31 mouse cellular contexts compared by ENCODE assay signal in the genomic region with DNA sequence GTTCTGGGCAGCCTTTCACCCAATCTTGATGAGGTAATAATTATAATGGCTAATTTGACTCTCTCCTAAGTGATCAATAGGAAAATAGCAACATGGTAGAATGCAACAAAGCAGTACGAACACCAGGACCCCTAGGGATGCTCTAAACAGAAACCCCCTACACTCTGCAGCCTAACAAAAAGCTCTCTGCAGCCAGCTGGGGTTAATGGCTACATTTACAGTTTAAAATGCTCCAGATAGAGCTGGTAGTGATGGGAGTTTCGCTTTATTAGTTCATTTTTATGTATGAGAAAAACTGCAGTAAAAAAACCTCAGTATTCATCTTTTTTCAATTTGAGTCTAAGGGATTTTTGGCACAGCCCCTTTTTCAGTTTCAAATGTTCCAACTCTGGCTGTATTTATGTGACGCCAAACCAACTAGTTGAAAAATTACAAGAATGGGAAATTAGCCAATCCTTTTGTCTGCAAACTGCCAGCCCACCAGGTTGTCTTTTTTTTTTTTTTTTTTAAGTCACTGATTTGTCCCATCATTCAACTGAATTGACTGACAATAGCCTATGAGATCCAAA.
A peak's percentile ranks its signal among the peaks of the same experiment; 100 is the strongest.
DNase-seq lines count a peak whose midpoint lies in the region; ATAC-seq and TF ChIP-seq lines count a peak whose summit lies in the region.
"Had no signal": no experiment of that assay in that cellular context is flagged by ENCODE, and none has a peak within 500 bp of the region (broad histone marks: within the 10 kb centered on the region; RNA-seq: fewer than 3 reads in every experiment).

No protein-coding gene starts in this region.

- H3K36me3 ChIP-seq in embryonic facial prominence, embryonic 13.5 days, result no peaks in the 10 kb centered on the region
- H3K36me3 ChIP-seq in embryonic facial prominence, embryonic 10.5 days (replicated peaks), result no peaks in the 10 kb centered on the region
- H3K36me3 ChIP-seq in limb, embryonic 13.5 days, result no peaks in the 10 kb centered on the region
- no peaks in the 10 kb centered on the region for H3K36me3 ChIP-seq in limb, embryonic 10.5 days
- no peaks in the 10 kb centered on the region for H3K36me3 ChIP-seq in CH12.LX (replicated peaks in 1 of 2; ENCODE audit: control insufficient read depth in 1 of 2, insufficient read depth in 1 of 2, low read length in 1 of 2)
- H3K36me3 ChIP-seq in forebrain, embryonic 16.5 days (ENCODE audit: control insufficient read depth, insufficient read depth), result no peaks in the 10 kb centered on the region
- H3K36me3 ChIP-seq: embryonic facial prominence, embryonic 12.5 days; G1E; hindbrain, embryonic 13.5 days; liver, embryonic 15.5 days; midbrain, embryonic 15.5 days; neural tube, embryonic 12.5 days had no signal

- H3K79me2 ChIP-seq in CH12.LX (replicated peaks; ENCODE audit: control insufficient read depth, extremely low read depth, insufficient read depth, poor library complexity, severe bottlenecking), result no peaks in the 10 kb centered on the region

- no peak for TF ChIP-seq POLR2A in CH12.LX (IDR thresholded peaks at IDR 0.05; ENCODE audit: low read depth, low read length)

- dilution Hi-C loops in CH12.LX (cut with MboI; ENCODE audit: extremely low pct_ligation_motif_present, extremely low pct_unique_long_range_greater_than_20kb, low sequenced_read_pairs), result no loop called here

- H3K9ac ChIP-seq in embryonic facial prominence, embryonic 13.5 days, result no peak overlapping the region
- H3K9ac ChIP-seq in limb, embryonic 13.5 days, result no peak overlapping the region
- H3K9ac ChIP-seq in CH12.LX (ENCODE audit: insufficient read depth, low read depth), result no peak overlapping the region
- H3K9ac ChIP-seq in forebrain, embryonic 16.5 days (replicated peaks; ENCODE audit: low read depth, low read length), result no peak overlapping the region
- H3K9ac ChIP-seq: embryonic facial prominence, embryonic 12.5 days; hindbrain, embryonic 13.5 days; liver, embryonic 15.5 days; midbrain, embryonic 15.5 days; neural tube, embryonic 12.5 days had no signal

- in situ Hi-C loops in CH12.LX (cut with MboI; ENCODE audit: low pct_ligation_motif_present, low pct_unique_long_range_greater_than_20kb, low sequenced_read_pairs), result no loop called here

- H3K27ac ChIP-seq in embryonic facial prominence, embryonic 13.5 days, result peak overlapping the region; percentile 68; the same call in 1 of the 2 replicates
- H3K27ac ChIP-seq in embryonic facial prominence, embryonic 10.5 days (replicated peaks), result no peak overlapping the region
- H3K27ac ChIP-seq in limb, embryonic 13.5 days, result peak overlapping the region; percentile 6; the same call in 1 of the 2 replicates
- no peak overlapping the region for H3K27ac ChIP-seq in limb, embryonic 10.5 days
- no peak overlapping the region for H3K27ac ChIP-seq in CH12.LX (ENCODE audit: insufficient read depth, low read depth)
- 0 out of 2 replicates have a peak overlapping the region, but pooled peaks have one; percentile 33 for H3K27ac ChIP-seq in forebrain, embryonic 16.5 days (ENCODE audit: low read length)
- H3K27ac ChIP-seq: embryonic facial prominence, embryonic 12.5 days; gastrocnemius, adult 2 months; hindbrain, embryonic 13.5 days; liver, embryonic 15.5 days; midbrain, embryonic 15.5 days; neural tube, embryonic 12.5 days had no signal

- H3K4me3 ChIP-seq in embryonic facial prominence, embryonic 13.5 days, result no peak overlapping the region
- no peak overlapping the region for H3K4me3 ChIP-seq in embryonic facial prominence, embryonic 10.5 days
- no peak overlapping the region for H3K4me3 ChIP-seq in limb, embryonic 13.5 days
- no peak overlapping the region for H3K4me3 ChIP-seq in limb, embryonic 10.5 days
- H3K4me3 ChIP-seq in CH12.LX (replicated peaks in 1 of 3; ENCODE audit: low read depth in 2 of 3, low read length in 2 of 3, poor library complexity in 1 of 3), result no peak overlapping the region
- H3K4me3 ChIP-seq in forebrain, embryonic 16.5 days (replicated peaks; ENCODE audit: low read length), result no peak overlapping the region
- H3K4me3 ChIP-seq: embryonic facial prominence, embryonic 12.5 days; gastrocnemius, adult 2 months; hindbrain, embryonic 13.5 days; liver, embryonic 15.5 days; megakaryocyte, embryonic 14.5 days; midbrain, embryonic 15.5 days; neural tube, embryonic 12.5 days had no signal

- no peak for TF ChIP-seq RAD21 in CH12.LX (IDR thresholded peaks at IDR 0.05; ENCODE audit: low read depth, low read length)

- no peak for ATAC-seq in embryonic facial prominence, embryonic 13.5 days (ENCODE audit: insufficient number of reproducible peaks, insufficient read depth, low FRiP score, low TSS enrichment, low read depth)
- ATAC-seq in limb, embryonic 13.5 days (ENCODE audit: low FRiP score, low read depth), result peak; percentile 54; the same call in 1 of the 2 replicates
- ATAC-seq in forebrain, embryonic 16.5 days, result peak; percentile 36; the same call in 1 of the 2 replicates
- ATAC-seq: inflammation-experienced regulatory T-cells, adult 6 months; midbrain, embryonic 15.5 days had no signal

- no peak for DNase-seq in embryonic facial prominence, embryonic 10.5 days (ENCODE audit: low spot score)
- DNase-seq in limb, embryonic 10.5 days (ENCODE audit: low spot score), result no peak
- DNase-seq in CH12.LX (ENCODE audit: extremely low read depth), result no peak
- no peak for DNase-seq in right cerebral cortex, postnatal 4 days
- no peak for DNase-seq in left cerebral cortex, adult 8-10 months (ENCODE audit: low spot score in 2 of 2)
- DNase-seq: adrenal gland, adult 8-10 months; cerebellum, adult 11 months; cerebellum, adult 9-10 months; cerebellum, postnatal 36 days; gastrocnemius, adult 2 months; gastrocnemius, postnatal 36 days; heart, adult 18-20 months; heart, postnatal 36 days; kidney, adult 11 months; kidney, postnatal 14 days; lung, postnatal 4 days; right cerebral cortex, postnatal 14 days; spleen, adult 18-20 months; thymus, postnatal 14 days had no signal

- no peaks in the 10 kb centered on the region for H3K9me3 ChIP-seq in embryonic facial prominence, embryonic 13.5 days
- H3K9me3 ChIP-seq in embryonic facial prominence, embryonic 10.5 days, result no peaks in the 10 kb centered on the region
- H3K9me3 ChIP-seq in limb, embryonic 13.5 days, result no peaks in the 10 kb centered on the region
- H3K9me3 ChIP-seq in limb, embryonic 10.5 days (replicated peaks), result no peaks in the 10 kb centered on the region
- no peaks in the 10 kb centered on the region for H3K9me3 ChIP-seq in CH12.LX (replicated peaks; ENCODE audit: low read length)
- H3K9me3 ChIP-seq in forebrain, embryonic 16.5 days (ENCODE audit: control insufficient read depth, low read length), result no peaks in the 10 kb centered on the region
- H3K9me3 ChIP-seq: embryonic facial prominence, embryonic 12.5 days; G1E; hindbrain, embryonic 13.5 days; liver, embryonic 15.5 days; megakaryocyte, embryonic 14.5 days; midbrain, embryonic 15.5 days; neural tube, embryonic 12.5 days had no signal

- no peaks in the 10 kb centered on the region for H3K27me3 ChIP-seq in embryonic facial prominence, embryonic 13.5 days
- H3K27me3 ChIP-seq in embryonic facial prominence, embryonic 10.5 days (replicated peaks; ENCODE audit: low read depth, poor library complexity, severe bottlenecking), result no peaks in the 10 kb centered on the region
- H3K27me3 ChIP-seq in limb, embryonic 13.5 days, result no peaks in the 10 kb centered on the region
- no peaks in the 10 kb centered on the region for H3K27me3 ChIP-seq in limb, embryonic 10.5 days (ENCODE audit: low read depth, poor library complexity, severe bottlenecking)
- H3K27me3 ChIP-seq in CH12.LX (replicated peaks), result no peaks in the 10 kb centered on the region
- H3K27me3 ChIP-seq in forebrain, embryonic 16.5 days (replicated peaks; ENCODE audit: control insufficient read depth, insufficient read depth, low read length), result no peaks in the 10 kb centered on the region
- H3K27me3 ChIP-seq: embryonic facial prominence, embryonic 12.5 days; hindbrain, embryonic 13.5 days; liver, embryonic 15.5 days; megakaryocyte, embryonic 14.5 days; midbrain, embryonic 15.5 days; neural tube, embryonic 12.5 days had no signal

- peaks cover 9% of the 10 kb centered on the region; the same call in 1 of the 2 replicates for H3K4me1 ChIP-seq in embryonic facial prominence, embryonic 13.5 days
- peaks cover 3% of the 10 kb centered on the region; the same call in 1 of the 2 replicates for H3K4me1 ChIP-seq in embryonic facial prominence, embryonic 10.5 days
- peaks cover 15% of the 10 kb centered on the region; the same call in 1 of the 2 replicates for H3K4me1 ChIP-seq in limb, embryonic 13.5 days
- peaks cover 21% of the 10 kb centered on the region for H3K4me1 ChIP-seq in limb, embryonic 10.5 days
- H3K4me1 ChIP-seq in CH12.LX (ENCODE audit: control insufficient read depth in 1 of 2, insufficient read depth in 2 of 2), result peaks cover 0 to 14% of the 10 kb centered on the region in 2 experiments; a peak in 2 of 4 replicates
- peaks cover 5% of the 10 kb centered on the region; the same call in 1 of the 2 replicates for H3K4me1 ChIP-seq in forebrain, embryonic 16.5 days (replicated peaks; ENCODE audit: control insufficient read depth, insufficient read depth, low read length)
- H3K4me1 ChIP-seq: embryonic facial prominence, embryonic 12.5 days; hindbrain, embryonic 13.5 days; liver, embryonic 15.5 days; megakaryocyte, embryonic 14.5 days; midbrain, embryonic 15.5 days; neural tube, embryonic 12.5 days had no signal

- WGBS in embryonic facial prominence, embryonic 13.5 days, result 37% methylated on average over 3 of the region's 3 CpGs
- 71% methylated on average over 3 of the region's 3 CpGs for WGBS in embryonic facial prominence, embryonic 10.5 days
- WGBS in limb, embryonic 13.5 days, result 34% methylated on average over 3 of the region's 3 CpGs
- WGBS in limb, embryonic 10.5 days, result 82% methylated on average over 3 of the region's 3 CpGs
- WGBS in forebrain, embryonic 16.5 days, result 14% methylated on average over 3 of the region's 3 CpGs

- TF ChIP-seq CTCF in CH12.LX (conservative IDR thresholded peaks at IDR 0.05 in 1 of 2, IDR thresholded peaks at IDR 0.05 in 1 of 2; ENCODE audit: low read depth in 2 of 2, low read length in 2 of 2), result no peak

- TF ChIP-seq EP300 in CH12.LX (IDR thresholded peaks at IDR 0.05; ENCODE audit: low read length), result peak; percentile 34; the same call in 1 of the 2 replicates

- H3K4me2 ChIP-seq in embryonic facial prominence, embryonic 13.5 days, result peak overlapping the region; percentile 28; the same call in 1 of the 2 replicates
- H3K4me2 ChIP-seq in limb, embryonic 13.5 days (replicated peaks), result no peak overlapping the region
- H3K4me2 ChIP-seq in CH12.LX (ENCODE audit: insufficient read depth, low read depth, poor library complexity, severe bottlenecking), result peak overlapping the region; percentile 21; the same call in 1 of the 2 replicates
- H3K4me2 ChIP-seq in forebrain, embryonic 16.5 days (ENCODE audit: low read length), result no peak overlapping the region
- H3K4me2 ChIP-seq: embryonic facial prominence, embryonic 12.5 days; heart, embryonic 11.5 days; hindbrain, embryonic 13.5 days; liver, embryonic 15.5 days; midbrain, embryonic 15.5 days; neural tube, embryonic 12.5 days had no signal

TF ChIP-seq in CH12.LX, 34 proteins besides CTCF, POLR2A, EP300 and RAD21 (continues in another document):
- TF ChIP-seq USF2 (conservative IDR thresholded peaks at IDR 0.05; ENCODE audit: low read depth, low read length) (no peak), RCOR1 (conservative IDR thresholded peaks at IDR 0.05; ENCODE audit: low read depth, low read length) (no peak), SIN3A (IDR thresholded peaks at IDR 0.05; ENCODE audit: low read length) (no peak)

Comparison
In these comparisons a context has a peak if more than half of its experiments do, and no peak if none do; other contexts are left out.
1. H3K27ac ChIP-seq: peak in embryonic facial prominence, embryonic 13.5 days (single experiment), limb, embryonic 13.5 days (single experiment) and forebrain, embryonic 16.5 days (single experiment); none in embryonic facial prominence, embryonic 10.5 days (single experiment), limb, embryonic 10.5 days (single experiment) and CH12.LX (single experiment).
2. H3K4me2 ChIP-seq: peak in embryonic facial prominence, embryonic 13.5 days (single experiment) and CH12.LX (single experiment); none in limb, embryonic 13.5 days (single experiment) and forebrain, embryonic 16.5 days (single experiment).